Mouse (Mus musculus) layer of hippocampus, postnatal 14 days (tissue): ENCODE measurements around the gene Hoxa10. TPM values are rescaled to one million over a fixed set of nuclear protein-coding genes. Genes with fewer than 3 reads are reported as not detected.

Experiments used
- DNase-seq, 2 experiments: peaks; one replicate each; pipeline ENCODE4 v3.0.0; 2021 to 2022; ENCODE audit warnings: low spot score in 2 of 2, mixed read lengths in 1 of 2
- total RNA-seq, 2 experiments: library from RNA; stranded (reverse); gene quantifications; 2 replicates each; pipeline ENCODE4 v1.2.3; 2021

Gene Hoxa10
- total RNA-seq, 2 experiments from 2014 or later: not detected

DNA sequence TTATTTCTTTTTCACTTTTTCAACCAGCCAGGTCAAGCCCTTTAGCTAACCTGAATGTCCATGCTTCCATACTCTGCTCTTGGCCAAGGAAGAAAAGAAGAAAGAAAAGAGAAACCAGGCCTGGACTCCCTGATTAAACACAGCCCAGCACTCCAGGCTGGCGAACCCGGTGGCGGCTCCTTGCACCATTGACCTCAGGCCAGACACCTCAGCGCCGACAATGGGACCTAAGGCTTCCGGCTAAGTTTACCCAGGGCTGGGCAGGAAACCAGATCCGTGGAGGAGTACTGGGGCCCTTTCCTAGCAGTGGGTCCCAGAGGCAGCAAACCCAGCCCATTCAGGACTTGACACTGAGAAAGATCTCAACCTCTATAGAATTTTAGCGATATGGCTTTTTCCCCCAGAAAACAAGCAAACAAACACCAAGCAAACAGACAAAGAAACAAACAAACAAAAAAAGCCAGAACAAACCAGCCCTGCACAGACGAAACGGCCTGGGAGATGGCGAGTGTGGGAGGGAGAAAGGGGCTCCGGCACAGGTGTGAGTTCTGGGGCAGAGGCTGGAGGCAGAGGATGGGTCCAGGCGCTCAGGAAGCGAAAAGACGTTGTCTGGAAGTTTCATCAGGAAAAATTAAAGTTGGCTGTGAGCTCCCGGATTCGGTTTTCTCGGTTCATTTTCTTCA, 8.6 kb downstream of the Hoxa10 start:
- no peak for DNase-seq

DNA sequence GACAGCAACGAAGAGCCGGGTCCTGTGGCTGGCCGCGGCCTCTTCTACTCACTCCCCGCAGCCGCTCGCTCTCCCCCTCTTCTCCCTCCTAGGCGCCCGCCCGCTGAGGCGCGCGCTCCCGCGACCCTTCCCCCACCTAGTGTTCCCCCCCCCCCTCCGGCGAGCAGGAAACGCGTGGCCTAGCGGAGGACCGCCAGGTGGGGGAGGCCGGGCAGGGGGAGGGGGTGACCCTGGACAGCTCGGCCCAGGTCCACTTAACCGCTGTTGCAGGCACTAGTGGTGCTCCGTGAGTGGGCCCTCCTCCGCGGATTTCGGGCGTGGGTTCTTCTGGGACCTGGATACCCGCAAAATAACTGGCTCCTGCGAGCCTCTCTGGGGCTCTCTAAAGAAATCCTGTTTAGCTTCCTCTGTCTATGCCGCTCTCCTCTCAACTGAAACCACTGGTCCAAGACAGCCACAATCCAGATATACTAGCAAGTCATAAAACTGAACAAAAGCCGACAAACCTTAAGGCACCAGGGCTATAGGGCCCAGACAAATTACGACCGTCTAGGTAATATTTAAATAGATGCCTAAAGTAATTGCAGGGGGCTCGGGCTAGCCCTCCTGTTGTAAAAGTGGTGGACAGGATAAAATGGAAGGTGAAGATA, 10.0 kb downstream of the Hoxa10 start, which contains the start of gene Hoxa9:
Gene Hoxa9, minus strand, starts transcription at position 574 of the 650 bp plus-strand sequence.
- no peak for DNase-seq

- no peak for DNase-seq
These were observed 10.9 kb downstream of the Hoxa10 start for GRCm38 (mm10) chr6:52229558-52230416.

DNA sequence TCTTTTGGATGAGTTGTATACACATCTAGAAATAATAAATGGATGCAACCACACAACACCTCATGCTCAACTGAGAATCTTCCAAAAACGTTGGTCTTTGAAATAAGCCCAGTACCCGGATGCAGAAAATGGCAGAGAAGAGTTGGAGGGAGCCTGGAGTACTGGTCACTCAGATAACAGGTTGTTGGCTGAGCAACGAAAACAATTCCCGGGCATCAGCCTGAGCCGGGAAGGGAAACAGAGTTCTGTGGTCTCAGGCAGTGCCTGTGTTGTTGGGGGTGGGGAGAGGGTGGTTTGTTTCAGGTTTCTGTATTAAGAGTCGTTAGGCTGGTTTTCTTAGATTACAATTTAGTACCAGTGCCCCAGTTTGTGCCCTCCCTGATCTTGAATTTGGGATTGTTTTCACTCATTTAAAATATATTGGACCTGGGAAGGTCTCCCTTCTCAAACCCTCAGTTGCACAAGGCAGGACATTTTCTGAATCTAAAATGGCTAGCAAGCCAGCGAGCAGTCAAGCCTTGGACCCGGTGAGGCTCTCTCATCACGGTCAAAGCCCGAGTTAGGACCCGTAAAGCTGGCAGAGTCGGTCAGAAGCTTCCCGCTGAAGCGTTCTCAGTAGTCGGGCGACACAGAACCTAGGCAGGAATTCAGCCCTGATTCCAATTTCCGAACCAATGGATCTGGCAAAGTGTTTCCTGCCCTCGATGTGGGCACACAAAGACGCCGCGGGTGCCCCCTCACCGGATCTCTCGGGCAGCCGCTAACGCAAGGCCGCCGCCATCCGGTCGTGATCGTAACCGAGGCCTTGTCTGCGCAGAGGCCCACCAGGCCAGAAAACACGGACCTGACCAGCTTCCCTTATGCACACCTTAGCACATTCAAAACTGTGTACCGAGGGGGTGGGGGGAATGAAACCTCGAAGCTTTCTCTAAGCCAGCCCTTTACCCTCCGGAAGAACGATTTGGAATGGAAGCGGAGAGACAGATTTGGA, 11.9 kb downstream of the Hoxa10 start:
- DNase-seq: no peak

DNA sequence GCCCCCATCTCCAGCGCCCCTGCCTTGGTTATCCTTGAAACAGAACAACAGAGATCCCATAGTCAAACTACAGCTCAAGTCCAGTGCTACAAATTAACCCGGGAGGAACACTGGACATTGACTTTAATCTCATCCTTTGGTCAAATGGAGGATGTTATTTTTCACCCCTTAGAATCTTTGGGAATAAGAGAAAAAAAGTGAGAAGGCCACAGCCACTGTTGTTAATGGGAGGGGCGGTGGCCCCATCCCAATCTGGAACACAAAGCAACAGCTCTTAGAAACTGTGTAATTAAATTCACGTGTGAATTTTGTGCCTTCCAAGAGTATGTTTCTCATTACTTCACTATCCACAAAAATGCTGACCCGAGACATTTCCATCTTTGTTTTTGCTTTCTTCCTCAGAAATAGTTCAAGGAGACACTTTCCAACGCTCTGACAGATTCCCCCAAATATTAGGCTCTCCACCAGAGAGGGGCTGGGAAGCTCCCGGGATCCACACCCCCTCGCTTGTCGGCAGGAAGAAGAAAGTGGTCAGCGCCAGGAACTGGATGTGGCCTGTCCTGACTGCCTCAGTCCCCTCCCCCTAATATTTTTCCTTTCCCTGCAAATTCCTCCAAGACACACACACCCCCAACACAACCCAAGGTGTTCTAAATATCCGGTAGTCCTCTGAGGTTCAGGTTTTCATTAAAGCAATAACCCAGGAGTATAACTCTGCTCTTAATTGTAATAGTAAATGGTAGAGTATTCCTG, 13.0 kb downstream of the Hoxa10 start:
- no peak for DNase-seq

- no peak for DNase-seq
These were observed 13.9 kb downstream of the Hoxa10 start for GRCm38 (mm10) chr6:52226569-52227257.

DNA sequence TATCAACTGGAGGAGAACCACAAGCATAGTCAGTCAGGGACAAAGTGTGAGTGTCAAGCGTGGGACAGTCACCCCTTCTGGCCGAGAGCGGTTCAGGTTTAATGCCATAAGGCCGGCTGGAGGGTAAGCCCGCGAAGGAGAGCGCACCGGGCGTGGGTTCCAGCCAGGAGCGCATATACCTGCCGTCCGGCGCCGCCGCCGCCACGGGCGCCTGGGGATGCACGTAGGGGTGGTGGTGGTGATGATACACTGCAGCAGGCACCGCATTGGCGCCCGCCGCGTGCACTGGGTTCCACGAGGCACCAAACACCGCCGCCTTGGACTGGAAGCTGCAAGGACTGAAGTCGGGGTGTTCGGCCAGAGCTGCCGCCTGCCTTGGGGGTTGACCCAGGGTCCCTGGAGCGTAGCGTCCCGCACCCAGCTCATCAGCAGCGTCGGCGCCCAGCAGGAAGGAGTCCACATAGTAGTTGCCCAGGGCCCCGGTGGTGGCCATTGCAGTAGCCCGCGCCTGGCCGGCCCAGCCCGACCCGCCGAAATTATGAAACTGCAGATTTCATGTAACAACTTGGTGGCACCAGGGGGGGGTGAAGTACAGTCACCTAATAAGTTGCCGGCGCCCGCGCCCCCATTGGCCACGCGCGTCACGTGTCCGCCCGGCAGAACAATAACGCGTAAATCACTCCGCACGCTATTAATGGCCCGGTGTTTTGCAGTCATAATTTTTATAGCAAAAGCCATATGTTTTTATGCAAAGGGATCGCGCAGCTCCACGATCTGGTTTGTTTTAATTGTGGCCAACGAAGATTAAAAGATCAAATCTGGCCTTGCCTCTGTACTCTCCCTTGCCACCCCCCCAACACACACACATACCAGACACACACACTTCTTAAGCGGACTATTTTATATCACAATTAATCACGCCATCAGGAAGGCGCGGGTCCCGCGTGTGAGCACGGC, 14.8 kb downstream of the Hoxa10 start:
- DNase-seq: no peak

DNA sequence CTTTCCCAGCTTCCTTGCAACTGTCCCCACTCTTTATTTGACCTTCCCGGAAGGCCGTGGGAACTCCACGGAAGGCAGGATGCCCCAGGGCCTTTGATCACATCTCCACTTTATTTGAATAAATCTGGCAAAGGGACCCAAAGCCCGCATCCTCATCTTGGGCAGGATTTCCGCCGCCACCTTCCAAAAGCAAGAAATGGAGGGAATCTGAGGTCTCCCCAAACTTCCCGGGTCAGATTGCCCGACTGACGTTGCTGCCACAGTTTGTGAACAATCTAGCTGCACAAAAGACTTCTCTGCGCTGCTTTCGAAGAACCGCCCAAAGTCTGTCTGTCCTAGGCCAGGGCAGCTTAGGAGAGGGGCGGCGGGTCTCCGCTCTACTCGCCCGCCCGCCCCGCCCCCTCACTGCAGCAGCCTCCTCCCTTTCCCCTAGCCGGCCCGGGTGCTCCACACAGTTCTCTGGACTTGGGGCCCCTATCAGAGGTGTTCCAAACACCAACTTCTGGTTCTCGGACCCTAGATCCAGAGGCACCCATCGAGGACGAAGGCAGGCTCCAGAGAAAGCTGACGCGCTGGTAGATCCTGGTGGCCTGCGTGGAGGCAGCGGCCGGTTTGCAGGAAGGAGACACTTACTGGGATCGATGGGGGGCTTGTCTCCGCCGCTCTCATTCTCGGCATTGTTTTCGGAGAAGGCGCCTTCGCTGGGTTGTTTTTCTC, 15.6 kb downstream of the Hoxa10 start:
- DNase-seq: no peak

- DNase-seq: no peak
These were observed 16.5 kb downstream of the Hoxa10 start for GRCm38 (mm10) chr6:52223939-52224760.

- no peak for DNase-seq
These were observed 17.9 kb downstream of the Hoxa10 start for GRCm38 (mm10) chr6:52222729-52223128.

DNA sequence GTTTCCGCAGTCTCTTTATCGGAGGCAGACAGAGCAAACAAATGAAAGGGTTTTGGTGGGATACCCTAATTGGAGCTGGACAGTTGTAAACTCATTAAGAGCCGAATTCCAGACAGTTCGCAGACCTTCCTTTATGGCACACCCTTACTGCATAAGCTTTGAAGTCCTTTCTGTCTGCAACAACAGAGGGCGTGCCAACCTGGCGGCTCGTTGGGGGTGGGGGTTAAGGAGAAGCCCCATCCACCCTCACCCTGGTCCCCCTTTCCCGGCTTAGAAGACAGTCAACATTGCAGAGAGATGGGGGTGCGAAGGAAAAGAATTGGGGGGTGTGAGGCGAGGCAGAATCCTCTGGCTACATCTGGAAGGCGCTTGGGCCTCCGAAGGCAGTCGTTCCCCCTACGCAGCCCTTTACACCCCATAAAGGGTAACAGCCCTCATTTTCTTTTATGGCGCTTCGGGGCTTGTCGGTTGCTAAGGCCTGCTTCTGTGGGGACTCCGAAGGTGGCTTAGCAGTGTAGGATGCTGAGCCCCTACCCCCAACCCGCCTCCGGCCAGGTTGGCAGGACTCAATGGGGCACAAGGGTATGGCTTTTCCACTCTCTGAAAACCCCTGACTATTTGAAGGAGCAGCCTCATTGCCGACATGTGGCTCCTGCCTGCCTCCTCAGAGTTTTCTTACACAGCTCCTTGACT, 18.5 kb downstream of the Hoxa10 start:
- DNase-seq: no peak

DNA sequence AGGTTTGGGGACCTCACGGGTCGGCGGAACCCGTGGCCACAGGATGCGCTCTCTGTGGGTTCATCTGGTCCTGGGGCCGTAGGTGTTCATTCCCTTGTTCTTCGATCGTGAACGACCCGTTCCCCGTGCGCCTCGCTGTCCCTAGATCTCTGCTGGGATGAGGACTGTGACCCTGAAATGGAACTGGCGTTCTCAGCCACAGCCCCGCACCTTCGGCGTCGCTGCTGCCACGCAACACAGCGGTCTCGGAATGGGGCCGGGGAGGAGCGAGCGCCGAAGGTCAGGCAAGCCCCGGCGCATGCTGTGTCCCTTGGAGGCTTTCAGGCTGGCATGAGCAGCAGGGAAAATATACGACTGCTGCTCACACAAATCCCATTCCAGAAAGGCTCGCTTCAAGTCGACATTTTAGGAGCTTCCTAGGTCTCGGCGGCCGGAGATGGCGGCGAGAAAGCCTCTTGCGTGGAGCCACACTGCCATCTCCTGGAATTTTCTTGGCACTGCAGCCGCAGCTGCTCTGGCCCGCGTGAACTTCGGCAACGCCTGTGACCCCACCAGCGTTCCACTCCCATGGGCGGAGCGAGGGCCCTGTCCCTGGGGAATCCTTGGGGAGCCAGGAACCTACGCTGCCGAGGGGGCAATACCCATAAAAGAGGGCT, 19.2 kb downstream of the Hoxa10 start, which contains the start of gene Hoxa7:
Gene Hoxa7, minus strand, starts transcription at position 518 of the 656 bp plus-strand sequence.
- peak; percentile 76 to 84 for DNase-seq

DNA sequence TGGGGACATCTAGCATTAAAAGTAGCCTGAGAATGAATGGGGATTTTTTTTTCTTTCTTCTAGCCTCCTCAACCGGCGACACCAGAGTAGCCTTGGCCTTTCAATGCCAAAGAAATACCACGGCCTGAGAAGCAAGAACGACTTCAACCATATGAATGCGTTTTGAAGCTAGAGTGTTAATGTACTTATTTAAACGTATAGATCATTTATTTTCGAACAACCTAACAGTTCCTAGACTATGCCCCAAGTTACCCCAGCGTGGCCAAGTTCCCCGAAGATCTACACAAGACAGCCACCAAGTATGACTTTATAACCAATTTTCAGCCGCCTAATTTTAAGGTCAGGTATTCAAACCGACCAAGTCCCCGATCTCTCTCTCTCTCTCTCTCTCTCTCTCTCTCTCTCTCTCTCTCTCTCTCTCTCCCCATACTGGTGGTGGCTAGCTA, 19.8 kb downstream of the Hoxa10 start:
- DNase-seq: no peak

GRCm38 (mm10) chr6:52220003-52220864, 20.4 kb downstream of the Hoxa10 start:
- DNase-seq: no peak
